Mouse (Mus musculus) MN1 (cell line): Measurements from ENCODE around the gene Rarres1.

Experiments used
- DNase-seq: peaks from one replicate; pipeline ENCODE4 v3.0.0-alpha.2; 2016; ENCODE audit warnings: low spot score

Rarres1 gene

DNA sequence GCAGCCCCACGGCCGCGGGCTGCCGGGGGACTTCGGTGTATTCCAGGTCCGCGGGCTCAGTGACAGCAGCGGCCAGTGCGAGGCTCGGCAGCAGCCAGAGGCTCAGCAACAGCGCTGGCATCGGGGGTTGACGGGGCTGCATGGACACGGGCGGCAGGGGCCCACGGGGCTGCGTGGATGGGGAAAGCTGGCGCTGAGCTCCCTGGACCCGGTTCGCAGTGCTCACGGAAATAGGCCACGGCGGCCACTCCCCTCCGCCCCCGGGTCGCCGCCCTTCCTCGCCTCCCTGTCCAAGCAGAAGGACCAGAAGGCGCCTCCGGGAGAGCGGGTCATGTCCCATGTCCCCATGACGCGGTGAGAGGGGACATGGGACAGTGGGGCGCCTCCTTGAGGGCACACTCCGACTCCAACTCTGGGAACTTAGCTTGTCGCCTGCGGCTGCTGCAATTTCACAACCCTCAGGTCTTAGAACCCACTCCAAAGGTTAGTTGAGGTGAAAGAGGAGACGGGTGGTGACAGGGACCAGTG lies at the start of gene Rarres1:
TSS of gene Rarres1 (minus strand) at position 250 of the 528 bp plus-strand sequence.
- DNase-seq, result no peak

- DNase-seq, result peak; percentile 19
Measured at GRCm38 (mm10) chr3:67564731-67565357, 49.5 kb upstream of the Rarres1 start.

GRCm38 (mm10) chr3:67557718-67558354 lies 42.5 kb upstream of the Rarres1 start:
- no peak for DNase-seq

DNA sequence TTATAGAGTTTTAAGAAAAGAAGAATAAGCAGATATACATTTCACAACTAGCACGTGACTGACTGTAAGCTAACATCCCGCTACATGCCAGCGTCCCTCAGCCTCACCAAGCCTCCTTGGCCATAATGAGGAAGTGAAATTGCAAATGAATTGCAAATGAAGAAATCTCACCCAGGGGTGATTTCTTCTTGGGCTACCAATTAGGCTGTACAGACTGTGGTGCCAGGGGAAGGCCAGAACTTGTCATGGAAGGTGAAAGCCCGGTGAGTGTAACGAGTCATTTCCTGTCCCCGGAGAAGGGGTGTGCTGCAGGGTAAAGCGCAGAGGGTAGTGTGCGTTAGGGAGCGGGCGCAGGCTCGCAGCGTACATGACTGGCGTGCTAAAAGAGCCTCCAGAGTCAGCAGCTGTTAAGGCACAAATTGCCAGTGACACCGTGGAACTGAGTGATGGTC lies 41.9 kb upstream of the Rarres1 start:
- DNase-seq, result no peak

DNA sequence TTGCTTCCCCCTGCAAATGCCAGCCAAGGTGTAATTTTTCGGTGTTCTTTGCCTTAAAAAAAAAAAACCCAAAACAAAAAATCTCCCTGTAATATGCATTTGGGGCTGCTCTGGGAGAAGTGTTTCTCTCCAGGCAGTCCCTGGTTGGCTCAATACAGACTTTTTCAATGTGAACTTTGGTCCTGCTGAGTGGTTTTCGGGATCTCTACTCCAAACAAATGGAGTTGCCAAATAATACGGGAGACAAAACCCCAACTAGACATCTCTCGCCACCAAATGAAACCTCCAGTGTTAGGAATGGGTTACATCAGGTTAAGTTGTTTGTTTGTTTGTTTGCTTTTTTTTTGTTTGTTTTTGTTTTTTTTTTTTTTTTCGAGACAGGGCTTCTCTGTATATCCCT lies 39.9 kb upstream of the Rarres1 start:
- no peak for DNase-seq

DNA sequence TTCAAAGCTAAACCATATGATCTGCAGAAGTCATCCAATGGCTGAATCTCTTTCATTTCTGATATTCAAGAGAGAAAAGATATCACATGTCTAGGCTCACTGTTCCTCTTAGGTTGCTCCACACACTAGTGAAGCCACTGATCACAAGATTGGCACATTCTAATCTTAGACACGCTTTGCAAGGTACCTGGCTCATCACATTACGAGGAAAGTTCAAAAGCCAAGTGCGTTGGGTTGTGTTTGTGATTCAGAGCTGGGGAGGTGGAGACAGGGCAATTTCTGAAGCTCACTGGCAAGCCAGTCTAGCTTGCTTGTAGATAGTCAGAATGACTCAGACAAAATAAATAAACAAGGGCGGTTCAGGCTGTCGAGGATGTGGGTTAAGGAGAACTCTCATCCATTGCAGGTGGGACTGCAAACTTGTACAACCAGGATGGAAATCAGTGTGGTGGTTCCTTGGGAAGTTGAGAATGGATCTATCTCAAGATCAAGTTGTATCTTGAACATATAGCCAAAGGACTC lies 38.7 kb upstream of the Rarres1 start:
- DNase-seq, result no peak

DNA sequence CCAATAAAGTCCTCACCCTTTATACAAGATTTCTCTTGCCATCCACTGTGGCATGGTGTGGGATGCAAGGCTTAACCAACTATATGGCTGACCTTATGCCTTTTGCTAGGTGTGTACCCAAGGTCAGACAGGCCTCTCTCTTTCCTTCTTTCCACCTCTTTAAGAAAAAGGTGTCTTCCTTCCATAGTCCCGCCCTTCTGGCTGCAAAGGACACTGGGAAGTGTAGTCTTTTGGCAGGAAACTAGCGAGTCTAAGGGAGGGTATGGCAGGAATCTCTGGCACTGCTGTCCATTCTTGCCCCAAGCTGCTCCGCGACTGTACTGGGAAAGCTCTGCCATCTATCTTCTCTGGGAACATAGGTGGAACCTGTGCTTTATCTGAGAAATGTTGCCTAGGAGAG lies 38.0 kb upstream of the Rarres1 start:
- DNase-seq, result peak; percentile 52

DNA sequence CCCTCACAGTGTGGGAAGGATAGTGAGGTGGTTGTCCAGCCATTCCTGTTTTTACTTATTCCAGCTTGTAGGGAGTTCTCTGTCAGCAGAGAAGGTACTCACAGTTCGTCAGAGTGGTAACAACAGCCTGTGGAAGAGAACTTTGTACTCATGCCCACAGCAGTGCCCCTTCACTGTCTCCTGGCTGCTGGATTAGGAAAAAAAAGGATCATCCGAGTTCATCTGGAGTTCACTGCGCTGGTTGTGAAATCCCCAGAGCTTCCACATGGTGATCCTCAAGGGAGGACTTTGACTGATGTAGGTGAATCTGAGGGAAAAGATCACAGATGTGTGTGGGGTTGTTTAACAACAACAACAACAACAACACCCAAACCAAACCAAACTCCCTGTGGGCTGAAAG lies 35.9 kb upstream of the Rarres1 start:
- no peak for DNase-seq

GRCm38 (mm10) chr3:67543630-67544029 lies 28.3 kb upstream of the Rarres1 start:
- no peak for DNase-seq

DNA sequence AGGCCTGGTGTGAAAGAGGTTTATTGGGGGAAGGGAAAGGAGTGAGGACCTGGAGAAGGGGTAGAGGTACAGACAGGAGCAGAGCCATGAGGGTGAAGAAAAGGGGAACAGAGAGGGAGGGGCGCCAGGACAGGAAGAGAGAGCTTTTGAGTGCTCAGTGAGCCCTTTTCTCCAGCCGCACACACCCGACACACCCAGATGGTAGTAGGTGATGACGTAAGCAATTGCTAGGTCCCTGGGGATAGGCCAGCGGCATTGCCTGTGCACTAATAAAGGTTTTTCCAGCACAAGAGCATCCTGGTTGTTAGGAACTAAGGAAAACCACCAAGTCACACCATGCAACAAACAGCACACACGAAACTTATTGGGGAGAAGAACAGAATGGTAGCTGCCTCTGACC lies 9.4 kb upstream of the Rarres1 start:
- peak; percentile 19 for DNase-seq

DNA sequence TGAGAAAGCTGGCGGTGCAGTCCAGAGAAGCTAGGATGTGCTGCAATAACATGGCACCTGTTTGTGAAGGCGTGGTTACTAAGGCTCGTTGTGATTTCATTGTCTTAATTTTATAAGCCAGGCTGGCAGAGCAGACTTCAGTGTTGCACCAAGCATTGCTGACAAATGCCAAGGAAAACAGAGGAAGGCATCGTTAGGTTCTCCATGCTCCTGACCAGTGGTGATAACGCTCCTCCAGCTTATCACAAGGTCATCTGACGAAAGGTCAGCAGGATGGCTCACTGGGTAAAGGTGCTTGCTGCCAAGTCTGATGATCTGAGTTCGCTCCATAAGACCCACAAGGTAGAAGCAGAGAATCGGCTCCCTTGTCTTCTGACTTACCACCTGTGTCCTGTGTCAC lies 7.4 kb upstream of the Rarres1 start:
- DNase-seq, result no peak

DNA sequence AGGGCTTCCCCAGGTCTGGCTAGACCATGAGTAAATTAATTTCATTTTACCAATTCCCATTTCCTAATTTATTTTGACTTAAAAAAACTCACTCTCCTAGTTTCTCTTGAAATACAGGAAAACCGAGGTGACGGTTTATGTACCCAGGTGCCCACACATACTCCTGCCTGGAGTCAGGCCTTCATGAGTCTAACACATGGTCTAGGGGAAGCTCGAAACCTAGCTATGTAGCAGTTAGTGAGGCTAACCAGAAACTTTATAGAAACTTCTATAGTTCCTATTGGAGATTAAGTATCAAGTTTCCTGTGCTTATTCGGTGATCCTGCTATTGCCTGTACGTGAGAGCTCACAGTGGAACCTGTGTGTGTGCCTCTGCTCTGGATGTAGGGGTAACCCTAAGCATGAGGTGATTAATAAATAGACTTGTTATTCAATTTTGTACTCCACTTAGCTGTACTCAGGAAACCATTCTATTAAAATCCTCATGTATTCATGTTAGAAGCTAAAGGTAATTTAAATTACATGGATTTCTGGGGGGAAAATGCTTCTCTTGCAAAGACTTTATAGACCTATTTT lies 5.3 kb upstream of the Rarres1 start:
- no peak for DNase-seq

GRCm38 (mm10) chr3:67514801-67515273 lies 486 bp downstream of the Rarres1 start:
- no peak for DNase-seq

DNA sequence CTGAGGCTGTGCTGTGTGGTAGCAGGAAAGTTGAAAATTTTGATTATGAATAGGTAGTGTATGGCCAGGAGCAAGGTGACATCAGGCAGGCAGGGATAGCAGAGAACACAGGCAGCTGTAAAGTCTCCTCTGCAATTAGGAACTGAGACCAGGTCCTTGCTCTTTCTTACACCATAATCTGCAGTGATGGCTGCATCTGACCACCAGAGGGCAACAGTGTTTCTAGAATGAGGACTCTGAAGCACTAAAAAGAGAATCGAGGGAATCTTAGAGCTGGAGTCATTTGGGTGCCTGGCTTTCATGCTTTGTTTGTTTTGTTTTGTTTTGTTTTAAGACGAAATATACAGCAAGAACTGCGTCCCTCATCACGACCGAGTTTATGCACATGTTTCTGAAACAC lies 2.5 kb downstream of the Rarres1 start:
- DNase-seq, result peak; percentile 85

DNA sequence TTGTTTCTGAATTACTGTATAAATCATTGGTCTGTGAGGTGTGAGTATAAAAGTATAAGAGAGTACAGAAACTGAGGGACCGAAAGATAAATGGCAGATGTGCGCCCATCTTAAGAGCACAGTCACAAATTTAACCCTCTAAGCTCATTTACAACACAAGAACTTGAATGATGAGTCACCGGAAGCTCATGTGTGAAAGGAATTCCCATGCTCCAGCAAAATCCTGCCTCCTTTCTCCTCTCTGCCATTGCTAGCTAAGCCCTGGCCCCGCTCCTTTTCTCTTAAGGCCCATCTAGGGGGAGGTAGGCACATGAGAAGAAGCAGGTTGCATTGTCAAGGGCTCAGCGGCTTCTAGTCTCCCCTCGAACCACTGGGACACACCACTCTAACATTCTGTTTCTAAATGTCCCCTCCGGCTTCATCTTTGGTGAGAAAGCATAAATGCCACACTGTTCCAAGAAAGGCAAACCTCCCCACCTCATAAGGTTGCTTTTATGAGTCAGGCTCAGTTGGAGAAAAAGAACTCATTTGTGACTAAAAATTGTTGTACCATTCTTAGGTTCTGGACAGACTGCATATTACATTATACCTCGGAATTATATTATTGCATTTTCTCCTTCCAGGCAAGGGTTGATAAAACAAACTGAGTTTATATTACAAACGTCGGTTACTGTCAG lies 7.0 kb downstream of the Rarres1 start:
- no peak for DNase-seq

GRCm38 (mm10) chr3:67505286-67505685 lies 10.0 kb downstream of the Rarres1 start:
- no peak for DNase-seq

- DNase-seq, result no peak
Measured at GRCm38 (mm10) chr3:67503878-67504277, 11.4 kb downstream of the Rarres1 start.

DNA sequence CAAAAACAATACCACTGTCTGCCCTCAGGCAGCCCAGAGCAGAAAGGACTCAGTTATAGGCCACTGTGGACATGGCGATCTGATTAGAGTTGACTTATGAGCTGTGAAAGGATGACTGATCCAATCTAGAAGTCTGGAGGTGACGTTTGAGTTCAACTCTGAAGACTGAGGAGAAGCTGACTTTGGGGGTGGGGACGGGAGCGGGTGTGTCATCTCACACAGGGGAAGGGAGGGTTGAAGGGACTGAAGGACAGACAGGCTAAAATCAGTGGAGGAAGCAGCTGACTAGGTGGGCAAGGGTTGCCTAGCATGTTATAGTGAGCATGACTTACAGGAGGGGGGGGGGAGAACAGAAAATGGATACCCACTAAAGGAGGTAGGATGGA lies 15.9 kb downstream of the Rarres1 start:
- no peak for DNase-seq

DNA sequence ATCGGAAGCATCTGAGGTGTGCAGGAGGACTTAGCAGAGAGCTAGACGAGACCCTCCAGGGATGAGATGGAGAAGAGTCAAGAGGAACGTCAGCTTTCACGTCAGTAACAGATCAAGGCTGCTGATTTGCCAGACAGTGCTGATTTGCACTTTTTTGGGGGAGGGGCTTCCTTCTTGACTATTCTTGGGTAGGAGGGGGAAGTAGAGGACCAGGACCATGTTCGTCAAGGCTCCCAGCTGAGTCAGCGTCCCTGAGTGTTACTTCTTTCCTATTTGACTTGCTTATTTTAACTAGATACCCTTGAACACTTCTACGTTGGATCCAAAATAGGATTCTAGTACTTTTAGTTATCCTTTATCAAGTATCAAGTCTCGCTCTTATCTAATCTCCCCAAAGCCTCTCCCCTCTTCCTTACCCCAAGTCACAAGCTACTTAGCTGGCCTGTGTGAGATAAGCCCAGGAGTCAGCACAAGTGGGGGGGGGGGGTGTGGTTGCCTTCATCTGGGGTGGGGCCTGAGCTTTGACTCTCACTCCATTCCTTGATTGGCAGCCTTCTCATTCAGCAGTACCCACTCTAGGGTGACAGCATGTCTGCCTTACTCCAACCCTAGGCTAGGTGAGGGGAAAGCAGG lies 16.4 kb downstream of the Rarres1 start:
- DNase-seq, result no peak

GRCm38 (mm10) chr3:67497998-67498397 lies 17.3 kb downstream of the Rarres1 start:
- no peak for DNase-seq

GRCm38 (mm10) chr3:67496310-67496709 lies 19.0 kb downstream of the Rarres1 start:
- no peak for DNase-seq

- no peak for DNase-seq
Measured at GRCm38 (mm10) chr3:67493132-67493531, 22.2 kb downstream of the Rarres1 start.
